Mouse (Mus musculus) E14TG2a.4 (cell line): Measurements from ENCODE around the gene Igfbp7.
A peak's percentile ranks its signal among the peaks of the same experiment; 100 is the strongest.

Experiments
- CTCF ChIP-seq: conservative IDR thresholded peaks from 2 replicates; pipeline ENCODE4 v1.5.1; 2014; ENCODE audit warnings: low read length
- NANOG ChIP-seq: IDR thresholded peaks from 2 replicates; pipeline ENCODE4 v1.6.1; 2014; ENCODE audit warnings: borderline replicate concordance, low read length, mixed read lengths
- POU5F1 ChIP-seq: IDR thresholded peaks from 2 replicates; pipeline ENCODE4 v1.6.1; 2014; ENCODE audit warnings: low read length, borderline replicate concordance

- TF ChIP-seq CTCF (peak; percentile 40), NANOG (no peak), POU5F1 (no peak)
Measured at GRCm38 (mm10) chr5:77314206-77314605, 93.6 kb downstream of the Igfbp7 start.
